Mouse (Mus musculus): ENCODE measurements around the gene Pdcd1.
"Not testable (repeated sequence)": the region's sequence is repeated elsewhere in the genome, so short reads cannot be mapped to it uniquely, and the experiment has no call there.

- TF ChIP-seq POLR2A (IDR thresholded peaks at IDR 0.05; ENCODE audit: borderline replicate concordance, insufficient read depth, low read length); CTCF (IDR thresholded peaks at IDR 0.05; ENCODE audit: borderline replicate concordance, insufficient read depth, low read depth, low read length): not testable (repeated sequence)
Measured at GRCm38 (mm10) chr1:93990209-93990608, 62.1 kb downstream of the Pdcd1 start, which contains the start of gene Gal3st2c.

All from cerebellum, adult 2 months (tissue).